Mouse (Mus musculus) T-helper 2 cell (primary cell): ENCODE results near the gene Acod1.

Experiments
- in situ Hi-C: fragments of 300-600 bp; cut with MboI, MseI; formaldehyde crosslinking; loops from one replicate; pipeline ENCODE4 v1.15.1; 2025; ENCODE audit warnings: high pct_unique_total_duplicates

The Acod1 gene

GRCm38 (mm10) chr14:103046677-103047076, at the start of gene Acod1:
Gene Acod1 (plus strand): TSS chr14:103046977.
- in situ Hi-C loops = loop anchor here (10.0 kb wide), 1 partner anchor 222 kb away; no protein-coding TSS in a partner anchor

GRCm38 (mm10) chr14:103007737-103008136, 39.0 kb upstream of the Acod1 start:
- in situ Hi-C loops = no loop called here

GRCm38 (mm10) chr14:103011782-103012181, 35.0 kb upstream of the Acod1 start:
- in situ Hi-C loops = loop anchor here (5.0 kb wide), 1 partner anchor 41 kb away; no protein-coding TSS in a partner anchor

- in situ Hi-C loops = loop anchor here (5.0 kb wide), 1 partner anchor 40 kb away; no protein-coding TSS in a partner anchor
Observed at GRCm38 (mm10) chr14:103012563-103013150, 34.1 kb upstream of the Acod1 start.

DNA sequence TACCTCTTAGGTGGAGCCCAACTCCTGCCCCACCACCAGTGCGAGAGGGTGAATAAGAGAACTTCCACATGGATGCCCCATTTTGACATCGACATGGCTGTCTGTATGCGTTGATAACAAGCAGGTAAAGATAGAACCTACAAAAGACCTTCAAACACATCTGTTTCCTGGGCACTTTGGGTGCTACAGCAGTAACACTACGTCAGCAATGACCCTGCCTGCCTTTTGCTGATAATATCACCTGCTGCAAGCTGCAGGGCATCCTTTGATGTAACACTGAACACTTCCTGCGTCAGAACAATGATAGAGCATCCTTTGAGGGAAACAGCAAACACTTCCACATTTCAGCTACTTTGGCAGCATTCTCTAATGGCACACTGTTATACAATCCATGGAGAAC, 29.8 kb upstream of the Acod1 start:
- in situ Hi-C loops = no loop called here

- in situ Hi-C loops = no loop called here
Observed at GRCm38 (mm10) chr14:103020046-103020445, 26.7 kb upstream of the Acod1 start.

- in situ Hi-C loops = no loop called here
Observed at GRCm38 (mm10) chr14:103029203-103029602, 17.6 kb upstream of the Acod1 start.

- in situ Hi-C loops = no loop called here
Observed at GRCm38 (mm10) chr14:103033271-103033823, 13.4 kb upstream of the Acod1 start.

- in situ Hi-C loops = no loop called here
Observed at GRCm38 (mm10) chr14:103034076-103034475, 12.7 kb upstream of the Acod1 start.

- in situ Hi-C loops = no loop called here
Observed at GRCm38 (mm10) chr14:103037016-103037415, 9.8 kb upstream of the Acod1 start.

DNA sequence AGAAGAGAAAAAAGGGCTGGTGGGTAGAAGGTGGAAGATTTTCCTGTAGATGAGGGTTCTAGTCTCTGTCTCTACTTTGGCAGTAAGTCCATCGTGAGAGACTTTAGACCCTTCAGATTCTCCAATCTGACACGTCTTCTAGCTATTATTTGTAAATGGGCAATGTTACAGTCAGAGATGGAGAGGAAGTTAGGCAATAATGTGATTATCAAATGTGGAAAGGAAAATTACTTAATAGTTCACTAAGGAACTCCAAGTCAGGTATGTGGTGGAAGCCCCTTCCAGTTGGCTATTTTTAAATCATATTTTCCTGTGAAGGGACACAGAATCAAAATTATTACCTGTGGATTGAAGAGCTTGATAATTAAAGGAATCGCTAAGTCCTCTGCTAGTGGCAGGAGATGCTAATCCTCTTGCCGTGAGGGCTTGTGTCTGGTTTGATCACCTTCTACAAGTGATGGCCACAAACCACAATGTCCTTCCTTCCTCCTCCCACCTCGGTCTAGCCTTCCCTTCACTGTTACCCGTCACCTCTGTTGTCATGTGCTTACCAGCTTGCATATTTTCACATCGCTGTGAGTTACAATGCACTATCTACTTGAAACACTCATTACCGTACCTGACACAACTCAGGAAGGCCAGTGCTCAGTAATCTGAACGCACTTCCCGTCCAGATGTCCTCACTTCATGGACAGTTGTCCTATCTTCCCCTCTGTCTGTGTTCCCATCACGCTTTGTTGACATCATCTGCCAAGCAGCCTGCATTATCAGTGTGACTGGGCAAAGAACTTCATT, 1.7 kb downstream of the Acod1 start:
- in situ Hi-C loops = loop anchor here (10.0 kb wide), 1 partner anchor 224 kb away; no protein-coding TSS in a partner anchor

DNA sequence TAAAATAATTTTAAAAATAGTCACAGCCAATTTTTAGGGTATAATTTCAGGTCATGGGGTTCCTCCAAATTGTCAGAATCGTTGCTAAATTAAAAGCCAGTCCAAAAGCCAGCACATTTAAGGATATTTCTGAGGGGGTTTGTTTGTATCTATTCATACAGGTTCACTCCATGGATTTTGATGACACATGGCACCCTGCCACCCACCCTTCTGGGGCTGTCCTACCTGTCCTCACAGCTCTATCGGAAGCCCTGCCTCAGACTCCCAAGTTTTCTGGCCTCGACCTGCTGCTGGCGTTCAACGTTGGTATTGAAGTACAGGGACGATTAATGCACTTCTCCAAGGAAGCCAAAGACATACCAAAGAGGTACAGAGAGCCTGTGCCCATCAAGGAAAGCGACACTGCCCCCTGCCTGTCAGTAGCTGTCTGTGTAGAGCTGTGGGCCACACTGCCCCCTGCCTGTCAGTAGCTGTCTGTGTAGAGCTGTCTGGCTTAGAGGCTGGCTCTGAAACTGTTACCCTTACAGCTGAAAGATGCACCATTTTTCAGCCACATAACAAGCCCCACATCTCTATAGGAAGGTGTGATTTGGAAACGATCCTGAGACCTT, 4.5 kb downstream of the Acod1 start:
- in situ Hi-C loops = loop anchor here (5.0 kb wide), 1 partner anchor 39 kb away; no protein-coding TSS in a partner anchor

DNA sequence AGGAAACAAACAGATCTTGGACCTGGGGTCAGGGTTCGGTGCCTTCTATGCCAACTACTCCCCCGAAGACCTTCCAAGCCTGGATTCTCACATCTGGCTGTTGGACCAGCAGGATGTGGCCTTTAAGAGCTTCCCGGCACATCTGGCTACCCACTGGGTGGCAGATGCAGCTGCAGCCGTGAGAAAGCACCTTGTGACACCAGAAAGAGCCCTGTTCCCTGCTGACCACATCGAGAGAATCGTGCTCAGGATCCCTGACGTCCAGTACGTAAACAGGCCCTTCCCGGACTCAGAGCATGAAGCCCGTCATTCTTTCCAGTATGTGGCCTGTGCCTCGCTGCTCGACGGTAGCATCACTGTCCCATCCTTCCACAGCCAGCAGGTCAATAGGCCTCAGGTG, 8.0 kb downstream of the Acod1 start:
- in situ Hi-C loops = loop anchor here (5.0 kb wide), 1 partner anchor 42 kb away; no protein-coding TSS in a partner anchor

GRCm38 (mm10) chr14:103056601-103057000, 9.8 kb downstream of the Acod1 start:
- in situ Hi-C loops = no loop called here

DNA sequence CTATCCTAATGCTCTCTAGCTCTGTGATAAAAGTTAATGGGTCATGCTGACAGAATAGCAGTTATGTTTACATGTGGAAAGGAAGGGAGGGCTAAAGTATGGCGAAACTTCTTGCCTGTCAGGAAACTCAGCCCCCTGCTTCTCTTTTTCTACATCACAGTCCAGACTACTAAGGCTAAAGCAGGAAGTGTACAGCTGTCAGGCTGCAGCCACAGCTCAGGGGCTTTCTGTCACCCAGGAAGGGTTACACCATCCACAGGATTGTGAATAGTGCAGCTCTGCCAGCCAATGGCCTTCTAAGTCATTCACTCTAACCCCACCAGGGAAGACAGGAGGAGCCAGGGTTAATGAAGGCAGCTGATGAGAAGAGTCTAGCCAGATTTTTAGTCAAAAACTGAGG, 12.2 kb downstream of the Acod1 start:
- in situ Hi-C loops = no loop called here

- in situ Hi-C loops = no loop called here
Observed at GRCm38 (mm10) chr14:103059495-103059894, 12.7 kb downstream of the Acod1 start.

GRCm38 (mm10) chr14:103065294-103066167, 18.8 kb downstream of the Acod1 start:
- in situ Hi-C loops = loop anchor here (10.0 kb wide), 1 partner anchor 469 kb away; no protein-coding TSS in a partner anchor

DNA sequence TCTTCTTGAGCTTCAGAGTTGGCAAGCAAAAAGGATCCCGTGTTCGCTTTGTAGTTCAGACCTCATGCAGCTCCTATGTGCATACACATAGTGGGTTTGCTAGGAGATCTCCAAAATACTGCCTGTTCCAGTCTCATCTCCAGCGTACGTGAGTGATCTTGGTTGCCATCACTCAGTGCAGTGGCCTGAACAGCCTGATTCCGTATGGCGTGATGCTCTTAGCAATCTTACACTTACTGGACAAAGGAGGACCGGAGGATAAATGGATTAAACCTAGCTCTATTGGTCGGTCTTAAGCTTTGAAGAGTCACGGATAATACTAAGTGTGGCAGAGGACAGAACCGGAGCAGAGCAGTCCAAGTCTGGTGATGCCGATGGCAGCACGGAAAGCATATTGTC, 22.7 kb downstream of the Acod1 start:
- in situ Hi-C loops = loop anchor here (10.0 kb wide), 1 partner anchor 465 kb away; no protein-coding TSS in a partner anchor

- in situ Hi-C loops = loop anchor here (10.0 kb wide), 1 partner anchor 465 kb away; no protein-coding TSS in a partner anchor
Observed at GRCm38 (mm10) chr14:103069864-103070611, 23.3 kb downstream of the Acod1 start, which contains the start of gene Cln5. Gene Cln5 (plus strand): TSS chr14:103070216.

GRCm38 (mm10) chr14:103070790-103071189, 24.0 kb downstream of the Acod1 start:
- in situ Hi-C loops = no loop called here
